Mouse (Mus musculus) stomach, postnatal 0 days (tissue): ENCODE measurements around the gene Strbp.

Source experiments
- CTCF ChIP-seq: IDR thresholded peaks from 2 replicates; pipeline ENCODE4 v1.5.1; 2016; ENCODE audit warnings: antibody characterized with exemption, low read depth, mild to moderate bottlenecking, moderate library complexity
- EP300 ChIP-seq: optimal IDR thresholded peaks from 2 replicates; pipeline ENCODE3; 2016; ENCODE audit warnings: antibody characterized with exemption

DNA sequence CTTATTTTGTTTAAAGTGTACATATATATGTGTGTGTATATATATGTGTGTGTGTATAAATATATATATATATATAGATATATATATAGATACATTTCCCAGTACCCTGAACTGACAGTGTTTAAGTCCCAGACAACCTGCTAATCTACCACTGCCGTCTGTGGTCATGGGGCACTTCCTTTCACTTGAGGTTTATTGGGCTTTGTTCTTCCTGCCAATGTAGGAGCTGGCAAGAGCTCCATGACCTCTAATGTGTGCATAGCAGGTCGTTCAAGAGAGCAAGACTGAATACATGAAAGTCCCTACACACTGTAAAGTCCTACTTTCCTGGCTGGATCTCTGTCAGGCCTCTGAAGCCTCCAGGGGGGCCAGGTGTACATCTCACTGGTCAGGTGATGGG is 138.1 kb downstream of the Strbp start:
- no peak for TF ChIP-seq EP300
- no peak for TF ChIP-seq CTCF
